Mouse (Mus musculus): Measurements from ENCODE around the gene Dus1l. TPM values are rescaled to one million over a fixed set of nuclear protein-coding genes. Genes with fewer than 3 reads are reported as not detected.

The Dus1l gene
- total RNA-seq, 2 experiments from 2014 or later, result 47.8 to 57.2 TPM

Other genes with a start within 250 kb of the Dus1l start
- 10 to 100 TPM; 46.6 to 57.8 TPM for gene Mcrip1, start 246.7 kb downstream of the Dus1l start, total RNA-seq (2021)
- 1 to 10 TPM in 1 of 2 experiments, under 1 TPM in 1; 0.42 to 1.1 TPM for gene Ppp1r27, start 245.3 kb downstream of the Dus1l start, total RNA-seq (2021)
- gene P4hb, start 223.2 kb downstream of the Dus1l start, total RNA-seq (2021), result 100 to 1,000 TPM; 440 to 468 TPM
- 100 to 1,000 TPM; 326 to 340 TPM for gene Arhgdia, start 214.8 kb downstream of the Dus1l start, total RNA-seq (2021)
- 10 to 100 TPM; 80.7 to 92.4 TPM for gene Alyref, start 198.0 kb downstream of the Dus1l start, total RNA-seq (2021)
- 10 to 100 TPM; 75.5 to 95.4 TPM for gene Anapc11, start 198.0 kb downstream of the Dus1l start, total RNA-seq (2021)
- 1 to 10 TPM in 1 of 2 experiments, not detected in 1; 1.2 TPM for gene Npb, start 187.9 kb downstream of the Dus1l start, total RNA-seq (2021)
- gene Pcyt2, start 178.5 kb downstream of the Dus1l start, total RNA-seq (2021), result 100 to 1,000 TPM; 300 to 301 TPM
- gene Sirt7, start 171.2 kb downstream of the Dus1l start, total RNA-seq (2021), result 10 to 100 TPM; 34.3 to 70.6 TPM
- 10 to 100 TPM; 56.3 to 69.3 TPM for gene Mafg, start 162.8 kb downstream of the Dus1l start, total RNA-seq (2021)
- 1 to 10 TPM; 1.4 to 2.1 TPM for gene Pycr1, start 152.6 kb downstream of the Dus1l start, total RNA-seq (2021)
- under 1 TPM in 1 of 2 experiments, not detected in 1; 0.99 TPM for gene Myadml2, start 148.2 kb downstream of the Dus1l start, total RNA-seq (2021)
- gene Notum, start 135.2 kb downstream of the Dus1l start, total RNA-seq (2021), result 1 to 10 TPM; 2.8 to 6.6 TPM
- 10 to 100 TPM; 62.6 to 77.7 TPM for gene Aspscr1, start 123.4 kb downstream of the Dus1l start, total RNA-seq (2021)
- 10 to 100 TPM; 46.3 to 52.8 TPM for gene Cenpx, start 82.7 kb downstream of the Dus1l start, total RNA-seq (2021)
- 10 to 100 TPM; 24.6 to 30.3 TPM for gene Lrrc45, start 82.5 kb downstream of the Dus1l start, total RNA-seq (2021)
- 10 to 100 TPM in 1 of 2 experiments, 1 to 10 TPM in 1; 6.6 to 15.5 TPM for gene Rac3, start 74.9 kb downstream of the Dus1l start, total RNA-seq (2021)
- gene Dcxr, start 69.1 kb downstream of the Dus1l start, total RNA-seq (2021), result 100 to 1,000 TPM in 1 of 2 experiments, 10 to 100 TPM in 1; 27.6 to 104 TPM
- 10 to 100 TPM in 1 of 2 experiments, 1 to 10 TPM in 1; 6.4 to 14.9 TPM for gene Cbr2, start 64.3 kb downstream of the Dus1l start, total RNA-seq (2021)
- gene Hmga1b, start 33.6 kb downstream of the Dus1l start, total RNA-seq (2021), result 10 to 100 TPM; 10.1 to 14.6 TPM
- gene Rfng, start 12.2 kb downstream of the Dus1l start, total RNA-seq (2021), result 10 to 100 TPM; 18.5 to 19.4 TPM
- 100 to 1,000 TPM; 118 to 138 TPM for gene Gps1, start 12.1 kb downstream of the Dus1l start, total RNA-seq (2021)
- gene Fasn, start 28.1 kb upstream of the Dus1l start, total RNA-seq (2021), result 1,000 to 10,000 TPM; 2,155 to 5,020 TPM
- gene Ccdc57, start 136.5 kb upstream of the Dus1l start, total RNA-seq (2021), result 10 to 100 TPM; 12.8 to 21.3 TPM
- gene Slc16a3, start 152.1 kb upstream of the Dus1l start, total RNA-seq (2021), result 1 to 10 TPM; 1.3 to 4.4 TPM
- gene Csnk1d, start 194.9 kb upstream of the Dus1l start, total RNA-seq (2021), result 100 to 1,000 TPM; 108 to 127 TPM
- gene Cd7, start 243.0 kb upstream of the Dus1l start, total RNA-seq (2021), result 1 to 10 TPM in 1 of 2 experiments, under 1 TPM in 1; 0.43 to 1.3 TPM